Mouse (Mus musculus): ENCODE results near the gene Slc19a3.

Slc19a3 gene

DNA sequence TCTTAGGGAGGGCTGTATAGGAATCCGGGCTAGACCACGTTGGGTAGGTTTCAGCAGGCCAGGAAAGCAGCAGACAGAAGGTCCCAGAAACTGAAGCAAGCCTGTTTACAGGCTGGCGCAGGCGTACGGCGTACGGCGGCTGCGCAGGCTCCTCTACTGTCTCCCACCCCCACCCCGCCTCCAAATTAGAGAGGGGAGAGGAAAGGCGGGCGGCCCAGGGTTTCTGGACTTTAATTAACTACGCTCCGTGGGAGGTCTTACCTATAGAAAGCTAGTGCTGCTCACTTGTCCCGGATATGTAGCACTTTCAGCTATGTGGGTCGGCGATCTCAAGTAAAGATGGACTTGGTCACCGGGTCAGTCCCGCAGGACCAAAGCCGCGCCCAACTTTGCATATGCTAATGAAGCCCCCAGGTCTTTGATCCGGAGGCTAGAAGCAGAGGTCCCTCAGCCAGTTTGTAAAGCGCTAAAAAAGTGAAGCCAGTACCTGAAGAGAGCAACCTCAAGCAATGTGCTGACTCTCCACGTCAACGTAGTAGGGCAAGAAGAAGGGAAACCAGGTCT is at the start of gene Slc19a3:
Gene Slc19a3, minus strand, starts transcription at position 340 of the 564 bp plus-strand sequence.
- peak; percentile 77 for DNase-seq

- DNase-seq = no peak
Observed at GRCm38 (mm10) chr1:83084790-83085189, 46.5 kb upstream of the Slc19a3 start.

GRCm38 (mm10) chr1:83077016-83077415 is 38.8 kb upstream of the Slc19a3 start:
- DNase-seq = no peak

GRCm38 (mm10) chr1:83076190-83076917 is 38.1 kb upstream of the Slc19a3 start:
- DNase-seq = peak; percentile 73

DNA sequence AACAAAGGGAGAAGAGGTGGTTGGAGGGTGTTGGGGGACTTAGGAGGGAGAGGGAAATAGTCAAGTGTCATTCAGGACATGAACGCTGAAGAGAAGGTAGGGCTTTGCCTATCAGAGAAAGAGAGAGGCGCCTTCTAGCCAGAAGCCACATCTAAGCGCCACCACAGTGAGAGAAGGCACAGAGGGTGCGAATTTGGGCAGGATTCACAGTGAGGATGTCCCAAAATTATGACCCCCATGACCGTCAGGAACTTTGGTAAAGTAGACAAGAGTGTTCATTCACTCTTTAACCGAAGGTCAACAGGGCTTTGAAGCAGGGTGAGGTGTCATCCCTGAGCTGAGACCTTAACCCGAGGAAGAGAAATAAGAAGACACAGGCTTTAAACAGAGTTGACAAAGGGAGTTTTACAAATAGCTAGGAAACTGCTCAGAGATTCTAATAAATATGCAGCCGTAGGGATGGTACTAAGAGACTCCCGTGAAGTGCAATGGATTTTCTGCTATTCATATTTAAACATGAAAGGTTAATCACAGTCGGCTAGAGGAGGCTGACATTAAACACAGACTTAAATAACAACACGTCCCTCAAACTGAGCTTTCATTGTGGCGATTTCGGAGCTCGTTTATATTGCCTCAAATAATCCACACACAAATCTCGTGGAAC is 37.4 kb upstream of the Slc19a3 start:
- DNase-seq = no peak

- no peak for DNase-seq
Observed at GRCm38 (mm10) chr1:83067205-83067604, 29.0 kb upstream of the Slc19a3 start.

DNA sequence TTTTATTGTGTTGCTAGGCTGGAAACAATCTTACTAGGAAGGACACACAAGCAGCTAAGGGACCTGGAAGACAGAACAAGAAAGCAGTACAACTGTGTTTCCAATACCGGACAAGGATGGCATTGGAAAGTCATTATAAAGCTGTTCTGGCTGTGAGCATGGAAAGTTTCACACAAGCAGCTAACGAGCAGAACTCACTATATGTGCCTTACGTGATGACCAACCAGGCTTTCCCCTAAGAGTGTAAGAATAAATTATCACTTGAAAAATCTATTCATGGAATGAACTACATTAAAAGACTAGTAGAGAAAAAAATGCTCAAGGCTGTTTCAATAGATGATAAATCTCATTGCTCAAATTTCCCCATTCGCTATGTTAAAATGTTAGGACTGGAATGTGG is 28.3 kb upstream of the Slc19a3 start:
- no peak for DNase-seq

GRCm38 (mm10) chr1:83064851-83065250 is 26.6 kb upstream of the Slc19a3 start:
- peak; percentile 56 for DNase-seq

DNA sequence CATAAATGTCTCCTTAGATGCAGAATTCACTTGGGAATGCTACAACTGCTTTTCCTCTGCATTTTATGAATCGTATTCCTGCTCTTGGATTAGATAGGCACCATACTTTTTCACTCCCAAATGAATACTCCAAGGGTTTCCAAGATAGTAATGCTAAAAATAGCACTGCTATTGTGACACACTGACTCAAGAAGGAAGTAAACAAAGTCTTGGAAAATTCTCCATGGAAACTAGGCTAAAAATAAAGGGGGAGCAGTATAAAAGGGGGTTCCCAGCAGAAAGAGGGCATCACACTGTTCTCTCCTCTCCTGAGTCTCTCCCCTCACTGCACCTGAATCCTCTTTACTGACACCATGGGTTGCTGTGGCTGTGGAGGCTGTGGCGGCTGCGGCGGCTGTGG is 22.4 kb upstream of the Slc19a3 start, which contains the start of gene Krtap28-13:
Gene Krtap28-13, plus strand, starts transcription at position 288 of the 400 bp plus-strand sequence.
- no peak for DNase-seq

DNA sequence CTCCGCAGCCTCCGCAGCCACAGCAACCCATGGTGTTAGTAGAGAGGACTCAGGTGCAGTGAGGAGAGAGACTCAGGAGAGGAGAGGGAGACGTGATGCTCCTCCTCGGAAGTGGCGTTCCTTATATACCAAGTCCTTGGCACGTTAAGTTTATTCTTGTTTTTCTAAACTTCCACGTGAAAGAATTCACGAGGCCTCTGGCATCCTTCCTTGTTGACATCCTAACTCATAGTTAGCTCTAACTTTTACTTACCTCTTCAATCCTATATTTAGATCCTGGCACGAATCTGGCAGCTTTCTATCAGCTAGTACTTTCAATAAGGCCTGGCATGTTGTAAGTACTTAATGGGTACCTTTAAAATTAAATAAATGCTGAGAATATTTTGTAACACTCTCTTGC is 21.0 kb upstream of the Slc19a3 start, which contains the start of gene A030005K14Rik:
Gene A030005K14Rik, minus strand, starts transcription at position 101 of the 400 bp plus-strand sequence.
- no peak for DNase-seq

GRCm38 (mm10) chr1:83058481-83058880 is 20.2 kb upstream of the Slc19a3 start:
- no peak for DNase-seq

GRCm38 (mm10) chr1:83044882-83045427 is 6.7 kb upstream of the Slc19a3 start, which contains the start of gene Gm47969:
Gene Gm47969 (plus strand): TSS chr1:83044932.
- no peak for DNase-seq

- DNase-seq = no peak
Observed at GRCm38 (mm10) chr1:83042380-83042779, 4.1 kb upstream of the Slc19a3 start, which contains the start of gene Krtap28-10. Gene Krtap28-10 (minus strand): TSS chr1:83042480.

GRCm38 (mm10) chr1:83039080-83039479 is 832 bp upstream of the Slc19a3 start:
- no peak for DNase-seq

- no peak for DNase-seq
Observed at GRCm38 (mm10) chr1:83036892-83037667, 1.2 kb downstream of the Slc19a3 start.

- DNase-seq = no peak
Observed at GRCm38 (mm10) chr1:83034509-83034908, 3.7 kb downstream of the Slc19a3 start.

DNA sequence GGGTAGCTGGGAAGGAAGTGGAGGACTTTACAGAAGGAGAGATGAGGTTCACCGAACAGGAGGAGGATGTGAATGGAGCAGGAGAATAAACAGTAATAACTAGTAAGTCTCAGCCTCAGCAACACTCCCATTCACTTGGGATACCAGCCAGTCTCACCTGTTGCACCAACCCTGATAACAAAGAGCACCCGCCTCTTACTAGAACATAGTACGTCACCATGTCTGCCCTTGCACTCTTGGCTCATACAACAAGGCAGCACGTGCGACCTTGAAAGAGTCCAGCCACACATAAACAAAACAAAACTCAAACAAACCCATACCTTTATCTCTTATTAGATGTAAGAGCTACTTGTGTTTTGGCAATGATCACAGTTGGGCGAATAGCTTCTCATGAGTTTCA is 5.7 kb downstream of the Slc19a3 start:
- DNase-seq = no peak

DNA sequence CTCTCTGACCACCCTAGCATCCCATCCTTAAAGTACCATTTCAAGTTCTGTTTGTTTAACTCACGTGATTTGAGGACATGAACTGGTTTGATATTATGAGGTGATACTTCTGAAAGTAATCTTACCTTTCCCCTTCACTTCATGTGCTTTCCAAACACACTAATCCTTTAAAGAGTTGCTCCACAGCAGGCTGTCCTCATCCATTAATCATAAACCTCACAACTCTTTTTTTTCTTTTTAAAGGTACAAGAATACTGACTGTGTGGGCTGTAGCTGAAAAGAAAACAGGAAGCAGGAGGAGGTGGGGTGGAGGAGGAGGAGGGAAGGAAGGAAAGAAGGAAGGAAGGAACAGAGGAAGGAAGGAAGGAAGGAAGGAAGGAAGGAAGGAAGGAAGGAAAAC is 6.3 kb downstream of the Slc19a3 start:
- no peak for DNase-seq

DNA sequence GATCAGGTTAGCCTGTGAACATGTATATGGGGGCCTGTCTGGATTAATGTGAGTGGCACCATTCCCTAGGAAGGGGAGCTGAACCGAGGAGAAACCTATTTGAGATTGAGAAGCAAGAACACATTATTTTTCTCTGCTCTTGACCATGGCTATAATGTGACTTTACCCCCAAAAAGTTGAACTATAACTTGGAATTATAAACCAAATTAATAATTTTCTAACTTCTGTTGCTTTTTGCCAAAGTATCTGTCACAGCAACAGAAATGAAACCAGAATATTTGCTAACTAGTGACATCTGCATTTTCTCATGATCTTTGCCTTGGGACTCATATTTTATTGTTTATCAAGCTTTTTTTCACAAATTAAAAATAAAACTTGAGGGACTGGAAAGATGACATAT is 21.7 kb downstream of the Slc19a3 start:
- no peak for DNase-seq

- DNase-seq = no peak
Observed at GRCm38 (mm10) chr1:83015329-83015879, 22.8 kb downstream of the Slc19a3 start.

DNA sequence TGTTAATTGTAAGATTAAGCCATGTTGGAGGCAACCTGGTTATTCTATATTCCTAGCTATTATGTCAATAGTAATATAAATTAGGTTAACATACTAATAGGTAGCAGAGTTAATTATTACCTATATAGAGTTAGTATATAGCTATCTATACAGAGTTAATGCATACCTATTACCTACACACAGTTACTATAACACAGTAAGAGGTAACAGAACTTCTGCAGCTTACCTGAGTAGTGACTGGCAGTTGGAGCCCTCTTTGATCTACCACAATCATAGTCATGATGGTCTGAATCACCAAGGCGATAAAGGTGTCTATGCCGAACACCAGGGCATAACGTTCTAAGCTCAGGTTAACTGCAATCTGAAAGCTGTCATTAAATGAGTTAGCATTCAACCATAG is 23.8 kb downstream of the Slc19a3 start:
- no peak for DNase-seq

GRCm38 (mm10) chr1:83007471-83007870 is 30.8 kb downstream of the Slc19a3 start:
- DNase-seq = no peak
